Comparison of ENCODE assay signal across 24 mouse cellular contexts in the genomic region with DNA sequence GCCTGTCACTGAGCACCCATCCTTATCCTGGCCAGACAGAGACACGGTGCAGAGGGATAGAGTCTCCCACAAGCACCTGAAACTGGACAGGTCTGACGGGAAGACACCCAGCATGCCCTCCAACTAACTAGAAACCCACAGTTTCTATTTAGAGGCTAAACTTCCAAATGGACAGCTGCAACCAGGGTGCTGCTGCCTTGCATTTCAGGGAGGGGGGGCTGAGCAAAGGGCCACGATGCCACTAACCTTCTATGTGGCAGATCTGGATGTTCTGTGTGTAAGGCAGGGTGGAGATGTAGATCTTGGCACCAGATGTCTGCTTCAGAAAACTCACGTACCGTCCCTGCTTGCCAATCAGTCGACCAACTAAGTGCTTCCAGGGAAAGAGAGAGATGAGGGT.
"Had no signal": no experiment of that assay in that cellular context is flagged by ENCODE, and none has a peak within 500 bp of the region (broad histone marks: within the 10 kb centered on the region; RNA-seq: fewer than 3 reads in every experiment).

No protein-coding gene starts in this region.

- ATAC-seq: hindbrain, embryonic 16.5 days; inflammation-experienced regulatory T-cells, adult 6 months; intestine, embryonic 15.5 days; intestine, postnatal 0 days; liver, postnatal 0 days had no signal

- H3K9ac ChIP-seq: hindbrain, embryonic 13.5 days; intestine, embryonic 15.5 days; limb, embryonic 12.5 days; liver, embryonic 13.5 days; liver, embryonic 15.5 days; liver, postnatal 0 days had no signal

- H3K4me3 ChIP-seq: heart, embryonic 10.5 days; heart, embryonic 12.5 days; hindbrain, embryonic 13.5 days; intestine, embryonic 15.5 days; layer of hippocampus, adult 2 months; left cerebral cortex, adult 2 months; limb, embryonic 10.5 days; limb, embryonic 12.5 days; liver, embryonic 13.5 days; liver, embryonic 15.5 days had no signal

- DNase-seq: gastrocnemius, postnatal 25 days; heart, adult 18-20 months; heart, postnatal 14 days; heart, postnatal 36 days; kidney, adult 18-20 months; kidney, adult 8-10 months; kidney, postnatal 10 days; kidney, postnatal 4 days; liver; liver, embryonic 13.5 days; liver, postnatal 0 days had no signal

- H3K27ac ChIP-seq: hindbrain, embryonic 13.5 days; intestine, embryonic 15.5 days; layer of hippocampus, adult 2 months; left cerebral cortex, adult 2 months; limb, embryonic 10.5 days; limb, embryonic 12.5 days; liver, embryonic 13.5 days; liver, embryonic 15.5 days had no signal

- H3K27me3 ChIP-seq: heart, embryonic 12.5 days; hindbrain, embryonic 13.5 days; intestine, embryonic 15.5 days; limb, embryonic 12.5 days; liver, embryonic 13.5 days; liver, embryonic 15.5 days had no signal

- H3K4me2 ChIP-seq: heart, embryonic 12.5 days; hindbrain, embryonic 13.5 days; intestine, embryonic 15.5 days; limb, embryonic 12.5 days; liver, embryonic 11.5 days; liver, embryonic 13.5 days; liver, embryonic 15.5 days had no signal

- H3K9me3 ChIP-seq: heart, embryonic 10.5 days; heart, embryonic 12.5 days; hindbrain, embryonic 13.5 days; intestine, embryonic 15.5 days; limb, embryonic 10.5 days; limb, embryonic 12.5 days; liver, embryonic 13.5 days; liver, embryonic 15.5 days had no signal
